In genomic region chr12:16392851-16393250, GRCm38 (mm10) we compare ENCODE assay signal across 27 mouse cellular contexts.
DNase-seq lines count a peak whose midpoint lies in the region; ATAC-seq and TF ChIP-seq lines count a peak whose summit lies in the region.
"Had no signal": no experiment of that assay in that cellular context is flagged by ENCODE, and none has a peak within 500 bp of the region (broad histone marks: within the 10 kb centered on the region; RNA-seq: fewer than 3 reads in every experiment).

No protein-coding gene starts in this region.

- no peak for DNase-seq in heart, adult 18-20 months
- no peak for DNase-seq in heart, postnatal 14 days
- DNase-seq in lung, adult 2 months = no peak
- DNase-seq: adrenal gland, adult 8-10 months; adrenal gland, postnatal 25 days; cerebellum, adult 18-20 months; cerebellum, adult 9-11 months; cerebellum, postnatal 25 days; gastrocnemius, postnatal 25 days; heart, adult 2 months; heart, postnatal 4 days; kidney, adult 18-20 months; kidney, adult 9 months had no signal

- no peak overlapping the region for H3K9ac ChIP-seq in heart, embryonic 11.5 days (ENCODE audit: low read depth, low read length)
- no peak overlapping the region for H3K9ac ChIP-seq in heart, embryonic 16.5 days (ENCODE audit: low read length)
- H3K9ac ChIP-seq: embryonic facial prominence, embryonic 12.5 days; embryonic facial prominence, embryonic 15.5 days; forebrain, embryonic 12.5 days; forebrain, embryonic 15.5 days; hindbrain, embryonic 14.5 days had no signal

- H3K27ac ChIP-seq in heart, embryonic 11.5 days (ENCODE audit: low read depth, low read length) = 0 out of 2 replicates have a peak overlapping the region, but pooled peaks have one; percentile 55
- H3K27ac ChIP-seq in heart, embryonic 16.5 days (ENCODE audit: low read length) = peak overlapping the region; percentile 79; the same call in 1 of the 2 replicates
- peak overlapping the region; percentile 19; the same call in 1 of the 2 replicates for H3K27ac ChIP-seq in embryonic fibroblast, embryonic 13.5 days (ENCODE audit: insufficient read depth, low read length)
- H3K27ac ChIP-seq: embryonic facial prominence, embryonic 12.5 days; embryonic facial prominence, embryonic 15.5 days; forebrain, embryonic 12.5 days; forebrain, embryonic 15.5 days; heart, adult 2 months; hindbrain, embryonic 14.5 days; hindbrain, postnatal 0 days had no signal

- H3K27me3 ChIP-seq in heart, embryonic 11.5 days (ENCODE audit: control insufficient read depth, insufficient read depth, low read length) = no peaks in the 10 kb centered on the region
- H3K27me3 ChIP-seq in heart, embryonic 16.5 days (ENCODE audit: control insufficient read depth, insufficient read depth, low read length) = no peaks in the 10 kb centered on the region
- H3K27me3 ChIP-seq: embryonic facial prominence, embryonic 12.5 days; embryonic facial prominence, embryonic 15.5 days; forebrain, embryonic 12.5 days; forebrain, embryonic 15.5 days had no signal

- no peak for TF ChIP-seq CTCF in embryonic fibroblast, embryonic 13.5 days (IDR thresholded peaks at IDR 0.05; ENCODE audit: borderline replicate concordance, insufficient read depth, low read length)
- TF ChIP-seq CTCF in lung, adult 2 months (IDR thresholded peaks at IDR 0.05; ENCODE audit: insufficient read depth, low read length) = no peak

- no peak overlapping the region for H3K4me3 ChIP-seq in heart, embryonic 11.5 days (ENCODE audit: low read depth, low read length)
- no peak overlapping the region for H3K4me3 ChIP-seq in heart, embryonic 16.5 days (ENCODE audit: low read length)
- no peak overlapping the region for H3K4me3 ChIP-seq in embryonic fibroblast, embryonic 13.5 days (ENCODE audit: insufficient read depth, low read length)
- H3K4me3 ChIP-seq in lung, adult 2 months (replicated peaks; ENCODE audit: extremely low read depth, low read depth, low read length) = no peak overlapping the region
- H3K4me3 ChIP-seq: embryonic facial prominence, embryonic 12.5 days; embryonic facial prominence, embryonic 15.5 days; erythroblast, embryonic 14.5 days; forebrain, embryonic 12.5 days; forebrain, embryonic 15.5 days; heart, adult 2 months had no signal

- H3K36me3 ChIP-seq in heart, embryonic 11.5 days (ENCODE audit: control insufficient read depth, insufficient read depth, low read length) = no peaks in the 10 kb centered on the region
- H3K36me3 ChIP-seq in heart, embryonic 16.5 days (ENCODE audit: control insufficient read depth, insufficient read depth) = no peaks in the 10 kb centered on the region
- H3K36me3 ChIP-seq: embryonic facial prominence, embryonic 12.5 days; embryonic facial prominence, embryonic 15.5 days; forebrain, embryonic 12.5 days; forebrain, embryonic 15.5 days had no signal

- no peak for ATAC-seq in heart, embryonic 11.5 days (replicated peaks; ENCODE audit: insufficient number of reproducible peaks, low FRiP score, low TSS enrichment)
- ATAC-seq in heart, embryonic 16.5 days (replicated peaks; ENCODE audit: extremely low read depth, insufficient read depth, low FRiP score) = no peak
- ATAC-seq: activated CD4-positive, CD25-positive, alpha-beta regulatory T cell, adult 4 months; CD4-positive, CD25-positive, alpha-beta regulatory T cell, adult 4 months; forebrain, embryonic 15.5 days; hindbrain, postnatal 0 days; inflammation-experienced regulatory T-cells, adult 6 months; intestine, embryonic 16.5 days had no signal

- no peak overlapping the region for H3K4me2 ChIP-seq in heart, embryonic 11.5 days
- H3K4me2 ChIP-seq in heart, embryonic 16.5 days (ENCODE audit: low read depth, low read length) = no peak overlapping the region
- H3K4me2 ChIP-seq: embryonic facial prominence, embryonic 12.5 days; embryonic facial prominence, embryonic 15.5 days; forebrain, embryonic 12.5 days; forebrain, embryonic 15.5 days; hindbrain, embryonic 14.5 days had no signal

- no peaks in the 10 kb centered on the region for H3K9me3 ChIP-seq in heart, embryonic 11.5 days (replicated peaks; ENCODE audit: control insufficient read depth, low read length)
- no peaks in the 10 kb centered on the region for H3K9me3 ChIP-seq in heart, embryonic 16.5 days (replicated peaks; ENCODE audit: control insufficient read depth, low read length)
- H3K9me3 ChIP-seq: embryonic facial prominence, embryonic 12.5 days; embryonic facial prominence, embryonic 15.5 days; forebrain, embryonic 12.5 days; forebrain, embryonic 15.5 days had no signal

- intact Hi-C loops in heart, postnatal 14 days (cut with DNase I) = no loop called here

- H3K4me1 ChIP-seq in heart, embryonic 11.5 days (ENCODE audit: control insufficient read depth, insufficient read depth, low read length) = no peaks in the 10 kb centered on the region
- peaks cover 12% of the 10 kb centered on the region for H3K4me1 ChIP-seq in heart, embryonic 16.5 days (ENCODE audit: control insufficient read depth, insufficient read depth, low read length)
- peaks cover 2% of the 10 kb centered on the region; the same call in 1 of the 2 replicates for H3K4me1 ChIP-seq in embryonic fibroblast, embryonic 13.5 days (ENCODE audit: control insufficient read depth, insufficient read depth, low read length)
- no peaks in the 10 kb centered on the region for H3K4me1 ChIP-seq in lung, adult 2 months (ENCODE audit: control insufficient read depth, insufficient read depth, low read length)
- H3K4me1 ChIP-seq: embryonic facial prominence, embryonic 12.5 days; forebrain, embryonic 12.5 days; forebrain, embryonic 15.5 days had no signal

- no peak for TF ChIP-seq POLR2A in embryonic fibroblast, embryonic 13.5 days (IDR thresholded peaks at IDR 0.05; ENCODE audit: low read depth, low read length)
- no peak for TF ChIP-seq POLR2A in lung, adult 2 months (IDR thresholded peaks at IDR 0.05; ENCODE audit: borderline replicate concordance, extremely low read depth, low read depth, low read length)

Comparison
In these comparisons a context has a peak if more than half of its experiments do, and no peak if none do; other contexts are left out.
1. H3K27ac ChIP-seq: peak in every context shown above with its lines; median percentile 79 in heart, embryonic 16.5 days; 55 in heart, embryonic 11.5 days; 19 in embryonic fibroblast, embryonic 13.5 days.